In genomic region chr4:35155132-35155922, GRCm38 (mm10) we compare ENCODE assay signal across 8 mouse cellular contexts. TPM values are rescaled to one million over a fixed set of nuclear protein-coding genes. Genes with fewer than 3 reads are reported as not detected.
A peak's percentile ranks its signal among the peaks of the same experiment; 100 is the strongest.
DNase-seq lines count a peak whose midpoint lies in the region; ATAC-seq lines count a peak whose summit lies in the region.

No protein-coding gene starts in this region.

- H3K4me2 ChIP-seq in hindbrain, embryonic 12.5 days (replicated peaks) = peak overlapping the region; percentile 81
- peak overlapping the region; percentile 83 for H3K4me2 ChIP-seq in limb, embryonic 15.5 days
- peak overlapping the region; percentile 93 for H3K4me2 ChIP-seq in midbrain, embryonic 14.5 days (ENCODE audit: low read length)

- H3K4me1 ChIP-seq in hindbrain, embryonic 12.5 days = peaks cover 17% of the 10 kb centered on the region
- H3K4me1 ChIP-seq in limb, embryonic 15.5 days = peaks cover 21% of the 10 kb centered on the region
- peaks cover 10% of the 10 kb centered on the region; the same call in 1 of the 2 replicates for H3K4me1 ChIP-seq in midbrain, embryonic 14.5 days (ENCODE audit: control insufficient read depth, insufficient read depth, low read length)

- 0 out of 2 replicates have a peak, but pooled peaks have one; percentile 7 for ATAC-seq in hindbrain, embryonic 12.5 days (ENCODE audit: low FRiP score)
- 0 out of 2 replicates have a peak, but pooled peaks have one; percentile 6 for ATAC-seq in limb, embryonic 15.5 days (ENCODE audit: insufficient number of reproducible peaks, low FRiP score, low TSS enrichment, low read depth)
- ATAC-seq in midbrain, embryonic 14.5 days (ENCODE audit: low FRiP score, low TSS enrichment) = no peak
- no peak for ATAC-seq in inflammation-experienced regulatory T-cells, adult 6 months

- H3K9me3 ChIP-seq in hindbrain, embryonic 12.5 days (replicated peaks) = no peaks in the 10 kb centered on the region
- H3K9me3 ChIP-seq in limb, embryonic 15.5 days = no peaks in the 10 kb centered on the region
- no peaks in the 10 kb centered on the region for H3K9me3 ChIP-seq in midbrain, embryonic 14.5 days (ENCODE audit: control insufficient read depth, low read length)

- WGBS in hindbrain, embryonic 12.5 days = 24% methylated on average over 20 of the region's 20 CpGs
- WGBS in limb, embryonic 15.5 days = 24% methylated on average over 20 of the region's 20 CpGs
- 27% methylated on average over 20 of the region's 20 CpGs for WGBS in midbrain, embryonic 14.5 days

- peak overlapping the region; percentile 52 for H3K4me3 ChIP-seq in hindbrain, embryonic 12.5 days
- H3K4me3 ChIP-seq in limb, embryonic 15.5 days = peak overlapping the region; percentile 62
- H3K4me3 ChIP-seq in midbrain, embryonic 14.5 days (replicated peaks; ENCODE audit: low read depth, low read length) = peak overlapping the region; percentile 54

- peak overlapping the region; percentile 72; the same call in 1 of the 2 replicates for H3K27ac ChIP-seq in hindbrain, embryonic 12.5 days
- peak overlapping the region; percentile 84; the same call in 1 of the 2 replicates for H3K27ac ChIP-seq in limb, embryonic 15.5 days
- H3K27ac ChIP-seq in midbrain, embryonic 14.5 days (replicated peaks; ENCODE audit: low read depth, low read length) = no peak overlapping the region

- H3K9ac ChIP-seq in hindbrain, embryonic 12.5 days = peak overlapping the region; percentile 57
- H3K9ac ChIP-seq in limb, embryonic 15.5 days = peak overlapping the region; percentile 47; the same call in 1 of the 2 replicates
- peak overlapping the region; percentile 52; the same call in 1 of the 2 replicates for H3K9ac ChIP-seq in midbrain, embryonic 14.5 days (replicated peaks; ENCODE audit: low read length)

- DNase-seq in layer of hippocampus, adult 11-12 months (ENCODE audit: low spot score) = peak; percentile 24
- DNase-seq in layer of hippocampus, adult 9-10 months (ENCODE audit: low spot score) = no peak
- DNase-seq in embryo, embryonic 11.5 days (ENCODE audit: low read depth, low spot score) = peak; percentile 13
- peak; percentile 62 for DNase-seq in midbrain, embryonic 14.5 days
- DNase-seq in thymus, adult 18-20 months = peak; percentile 30 to 60

- H3K36me3 ChIP-seq in hindbrain, embryonic 12.5 days = no peaks in the 10 kb centered on the region
- H3K36me3 ChIP-seq in limb, embryonic 15.5 days = no peaks in the 10 kb centered on the region
- no peaks in the 10 kb centered on the region for H3K36me3 ChIP-seq in midbrain, embryonic 14.5 days (ENCODE audit: control insufficient read depth, insufficient read depth, low read length)

- H3K27me3 ChIP-seq in hindbrain, embryonic 12.5 days = no peaks in the 10 kb centered on the region
- no peaks in the 10 kb centered on the region for H3K27me3 ChIP-seq in limb, embryonic 15.5 days
- H3K27me3 ChIP-seq in midbrain, embryonic 14.5 days (ENCODE audit: control insufficient read depth, insufficient read depth, low read length) = 0 out of 2 replicates have a peak, but pooled peaks cover 3% of the 10 kb centered on the region

RNA-seq across cellular contexts. Expression of gene Mob3b, which starts 2.0 kb away (rescaled TPM):
- 11.1 and 11.3 TPM in 2 replicates for polyA plus RNA-seq in hindbrain, embryonic 12.5 days (2016; fragmentation: Nextera tagmentation; extraction: Ambion mirVana)
- polyA plus RNA-seq in limb, embryonic 15.5 days (2015; fragmentation: Nextera tagmentation; extraction: Ambion mirVana) = 12.6 and 12.8 TPM in 2 replicates
- 3.2 and 5.5 TPM in 2 replicates for polyA plus RNA-seq in midbrain, embryonic 14.5 days (2014; fragmentation: Nextera tagmentation; extraction: Ambion mirVana)
- 1 to 10 TPM; 1.2 to 5.7 (median 3.2) TPM for polyA plus RNA-seq in inflammation-experienced regulatory T-cells, adult 6 months (2017; shearing (Covaris generic))

RNA-seq across cellular contexts. Expression of gene Ifnk, which starts 3.5 kb away (rescaled TPM):
- polyA plus RNA-seq in hindbrain, embryonic 12.5 days (2016; fragmentation: Nextera tagmentation; extraction: Ambion mirVana) = 0.60 TPM in 1 of 2 replicates, not detected in the other
- polyA plus RNA-seq in limb, embryonic 15.5 days (2015; fragmentation: Nextera tagmentation; extraction: Ambion mirVana) = 0.19 and 0.22 TPM in 2 replicates
- not detected in 2 replicates for polyA plus RNA-seq in midbrain, embryonic 14.5 days (2014; fragmentation: Nextera tagmentation; extraction: Ambion mirVana)
- not detected for polyA plus RNA-seq in inflammation-experienced regulatory T-cells, adult 6 months (2017; shearing (Covaris generic))

Comparison
In these comparisons a context has a peak if more than half of its experiments do, and no peak if none do; other contexts are left out.
1. ATAC-seq: peak in hindbrain, embryonic 12.5 days (single experiment) and limb, embryonic 15.5 days (single experiment); none in midbrain, embryonic 14.5 days (single experiment) and inflammation-experienced regulatory T-cells, adult 6 months (single experiment).
2. Peak in every context shown above with its lines, with median percentiles within 50 percentile points of each other: H3K4me2 ChIP-seq, H3K4me3 ChIP-seq and H3K9ac ChIP-seq.